ENCODE assay signal across 14 mouse cellular contexts in genomic region chr3:80541382-80541781, GRCm38 (mm10).
DNase-seq lines count a peak whose midpoint lies in the region; TF ChIP-seq lines count a peak whose summit lies in the region.
"Had no signal": no experiment of that assay in that cellular context is flagged by ENCODE, and none has a peak within 500 bp of the region (broad histone marks: within the 10 kb centered on the region; RNA-seq: fewer than 3 reads in every experiment).

No protein-coding gene starts in this region.

- no peak for TF ChIP-seq CTCF in left cerebral cortex, adult 2 months (IDR thresholded peaks at IDR 0.05)

- H3K4me3 ChIP-seq in left cerebral cortex, adult 2 months = no peak overlapping the region
- H3K4me3 ChIP-seq: embryonic facial prominence, embryonic 12.5 days; kidney, embryonic 15.5 days; limb, embryonic 12.5 days had no signal

- intact Hi-C loops in left cerebral cortex, adult 2 months (cut with DNase I) = loop anchor here (5.0 kb wide), 1 partner anchor 156 kb away; no protein-coding TSS in a partner anchor
- intact Hi-C loops in gastrocnemius, postnatal 36 days (cut with DNase I) = no loop called here

- peak; percentile 25 to 62 for DNase-seq in left cerebral cortex, adult 2 months (ENCODE audit: extremely low spot score in 1 of 2, low spot score in 2 of 2)
- DNase-seq in left cerebral cortex, adult 11 months (ENCODE audit: low spot score) = no peak
- DNase-seq in frontal cortex, adult 2 months (ENCODE audit: extremely low spot score in 1 of 2, low spot score in 1 of 2) = peak; percentile 75 to 84
- peak; percentile 26 to 37 for DNase-seq in layer of hippocampus, postnatal 10 days (ENCODE audit: low spot score in 2 of 2)
- peak; percentile 44 to 58 for DNase-seq in right cerebral cortex, postnatal 10 days (ENCODE audit: low spot score in 2 of 2)
- no peak for DNase-seq in cerebellum, postnatal 25 days
- no peak for DNase-seq in kidney, postnatal 4 days
- DNase-seq in gastrocnemius, postnatal 36 days = no peak
- DNase-seq: adrenal gland, postnatal 14 days; cerebellum, postnatal 36 days had no signal

- peak overlapping the region; percentile 60 for H3K27ac ChIP-seq in left cerebral cortex, adult 2 months
- H3K27ac ChIP-seq: embryonic facial prominence, embryonic 12.5 days; kidney, embryonic 15.5 days; limb, embryonic 12.5 days; macrophage had no signal

Comparison
In these comparisons a context has a peak if more than half of its experiments do, and no peak if none do; other contexts are left out.
1. DNase-seq: peak in left cerebral cortex, adult 2 months (2 of 2), frontal cortex, adult 2 months (2 of 2), layer of hippocampus, postnatal 10 days (2 of 2) and right cerebral cortex, postnatal 10 days (2 of 2); none in left cerebral cortex, adult 11 months (single experiment), cerebellum, postnatal 25 days (0 of 2), kidney, postnatal 4 days (0 of 2) and gastrocnemius, postnatal 36 days (0 of 2).